Mouse (Mus musculus): ENCODE results near the gene Gm21820. TPM values are rescaled to one million over a fixed set of nuclear protein-coding genes. Genes with fewer than 3 reads are reported as not detected.

The Gm21820 gene
- not detected for total RNA-seq (2023)

DNA sequence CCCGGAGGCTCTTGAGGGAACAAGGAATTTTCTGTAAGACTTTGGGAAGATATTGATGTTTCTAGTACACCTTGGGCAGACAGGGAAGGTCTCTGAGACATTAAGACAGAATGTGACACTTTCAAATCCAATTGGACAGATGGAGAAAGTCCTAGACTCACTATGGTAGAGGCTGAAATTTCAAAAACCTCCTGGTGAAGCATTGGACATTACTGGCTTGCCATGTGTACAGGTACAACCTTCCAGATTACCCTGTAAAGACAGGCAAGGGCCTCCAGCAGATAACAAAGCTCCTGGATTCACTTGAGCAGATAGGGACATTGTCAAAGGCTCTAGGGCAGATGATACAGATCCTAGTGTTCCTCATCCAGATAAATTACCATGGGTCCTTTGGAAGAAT lies at the start of gene Gm21820:
Gene Gm21820, minus strand, starts transcription at position 101 of the 400 bp plus-strand sequence.

Other genes with a start within 250 kb of the Gm21820 start
- gene Gm20918, start 205.5 kb downstream of the Gm21820 start, total RNA-seq (2023) = not detected

Data from T-cell, adult 66 days (primary cell).